Mouse (Mus musculus) cerebellum, adult 8-10 months (tissue): Measurements from ENCODE around the gene Scn4b.

Experiments
- DNase-seq: peaks from one replicate; pipeline ENCODE4 v3.0.0; 2022

Scn4b gene

DNA sequence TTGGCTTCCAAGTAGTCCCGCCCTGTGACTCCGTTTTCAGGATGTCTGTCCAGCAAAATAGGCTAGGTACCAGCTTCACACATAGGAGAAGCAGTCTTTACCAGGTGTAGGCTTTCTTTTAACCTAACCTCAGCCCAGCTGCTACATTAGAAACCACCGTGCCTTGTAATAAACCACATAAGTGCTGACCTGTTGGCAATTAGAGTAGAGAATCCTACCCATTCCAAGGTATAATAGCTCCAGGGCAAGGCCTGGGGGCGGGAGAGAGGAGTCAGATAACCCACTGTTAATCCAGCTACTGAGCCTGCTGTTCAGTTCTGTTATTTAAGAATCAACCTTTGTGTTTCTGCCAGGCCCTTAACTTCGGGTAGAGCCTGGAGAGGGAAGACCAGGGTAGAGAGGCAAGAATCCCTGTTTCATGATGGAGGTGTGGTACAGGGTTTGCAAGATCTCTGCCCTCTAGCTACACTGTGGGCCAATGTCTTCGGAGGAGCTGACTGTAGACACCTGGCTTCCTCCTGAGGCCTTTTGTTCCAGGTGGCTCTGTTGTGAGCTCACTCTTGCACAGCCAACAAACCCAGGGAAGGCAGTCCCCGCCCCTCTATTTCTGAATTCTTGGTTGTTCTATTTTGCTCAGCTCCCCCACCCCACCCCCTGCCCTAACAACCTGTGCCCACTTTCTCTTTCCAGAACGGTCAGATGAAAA, 58.1 kb downstream of the Scn4b start:
- DNase-seq = no peak

DNA sequence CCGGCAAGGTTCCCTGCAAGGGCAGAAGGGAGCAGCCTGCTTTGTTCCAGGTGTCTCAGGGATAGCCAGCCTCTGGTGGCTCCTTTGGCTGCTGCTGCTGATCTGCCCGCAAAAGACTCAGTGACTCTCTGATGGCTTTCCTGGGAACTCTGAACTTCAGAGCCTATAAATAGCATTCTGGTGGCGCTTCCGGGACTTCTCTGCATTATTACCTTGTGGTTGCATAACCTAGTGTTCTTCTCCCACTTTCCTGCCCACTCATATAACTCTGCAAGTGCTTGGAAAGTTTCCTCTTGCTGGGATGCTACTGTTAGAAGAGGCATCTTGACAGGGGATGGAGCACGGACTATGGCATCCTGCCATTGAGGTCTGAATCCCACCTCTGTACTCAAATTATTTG, 59.4 kb downstream of the Scn4b start:
- DNase-seq = no peak

DNA sequence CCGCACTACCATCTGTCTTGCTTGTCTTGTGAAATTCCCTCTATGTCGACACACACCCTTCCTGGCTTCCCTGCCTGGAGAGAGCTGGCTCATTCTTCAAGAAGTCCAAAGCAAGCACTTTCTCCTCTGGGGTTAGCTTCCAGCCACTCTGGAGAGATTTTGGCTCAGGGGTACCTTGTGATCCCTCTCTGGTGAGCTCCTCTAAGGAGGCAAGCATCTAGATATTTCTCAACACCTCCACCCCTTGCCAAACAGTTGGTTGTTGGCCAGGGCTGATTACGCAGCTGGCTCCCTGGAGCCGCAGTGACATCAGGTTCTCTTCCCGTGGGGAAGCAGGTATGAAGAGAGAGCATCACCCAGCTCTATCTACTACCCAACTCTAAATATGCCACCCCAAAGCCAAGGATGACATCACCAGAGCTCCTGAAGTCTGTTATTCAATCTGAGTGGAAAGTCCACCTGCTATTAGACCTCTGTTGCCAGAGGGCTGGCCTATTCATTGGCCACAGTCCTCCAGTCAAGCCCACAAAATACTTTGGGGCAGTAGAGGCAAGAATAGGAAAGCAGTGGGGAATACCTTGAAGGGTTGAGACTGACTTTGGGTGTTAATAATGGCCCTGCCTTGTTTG, 63.2 kb downstream of the Scn4b start:
- DNase-seq = no peak

DNA sequence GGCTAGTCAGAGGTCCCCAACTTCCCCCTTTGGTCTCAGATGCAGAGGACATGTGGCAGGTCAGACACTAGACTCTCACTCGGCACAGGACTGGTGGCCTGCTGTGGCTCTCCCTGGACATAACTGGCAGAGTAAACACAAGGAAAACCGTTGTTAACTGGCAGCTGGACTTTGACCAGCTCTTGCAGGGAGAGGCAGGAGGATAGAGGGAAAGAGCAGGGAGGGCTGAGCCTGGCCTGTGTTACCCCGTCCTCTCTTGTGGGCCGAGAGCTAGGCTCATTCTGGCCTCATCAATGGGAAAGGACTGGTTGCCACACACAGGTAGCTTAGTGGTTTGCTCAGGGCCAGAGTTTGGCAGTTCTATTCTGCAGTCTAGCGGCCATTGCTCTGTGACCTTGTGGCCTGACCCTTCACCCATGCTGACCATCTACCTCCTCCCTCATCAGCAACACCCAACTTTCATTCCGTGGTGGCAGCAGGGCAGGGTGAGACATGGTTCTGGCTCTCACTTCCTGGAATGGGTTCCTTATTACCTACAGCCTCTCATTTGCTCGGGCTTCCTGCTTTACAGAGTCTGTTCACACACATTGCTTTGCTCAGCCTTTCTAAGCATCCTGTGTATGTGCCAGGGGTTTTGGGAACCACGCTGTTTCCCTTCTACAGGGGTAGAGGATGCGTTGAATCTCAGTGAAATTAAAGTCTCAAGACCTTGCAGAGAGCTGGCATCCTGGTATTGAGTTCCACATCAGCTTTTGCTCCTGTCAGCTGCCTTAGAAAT, 64.0 kb downstream of the Scn4b start:
- DNase-seq = no peak
